Mouse (Mus musculus): ENCODE measurements around the gene Borcs6.

Borcs6 gene

GRCm38 (mm10) chr11:69048151-69048550, 11.4 kb upstream of the Borcs6 start:
- DNase-seq (ENCODE audit: low spot score in 2 of 2), result no peak

- DNase-seq (ENCODE audit: low spot score in 2 of 2), result no peak
These were observed 8.8 kb upstream of the Borcs6 start for GRCm38 (mm10) chr11:69050748-69051147.

GRCm38 (mm10) chr11:69051771-69052170, 7.7 kb upstream of the Borcs6 start:
- no peak for DNase-seq (ENCODE audit: low spot score in 2 of 2)

GRCm38 (mm10) chr11:69052824-69053421, 6.6 kb upstream of the Borcs6 start:
- DNase-seq (ENCODE audit: low spot score in 2 of 2), result no peak

- no peak for DNase-seq (ENCODE audit: low spot score in 2 of 2)
These were observed 5.7 kb upstream of the Borcs6 start for GRCm38 (mm10) chr11:69053848-69054247.

GRCm38 (mm10) chr11:69058265-69058664, 1.3 kb upstream of the Borcs6 start:
- DNase-seq (ENCODE audit: low spot score in 2 of 2), result no peak

- no peak for DNase-seq (ENCODE audit: low spot score in 2 of 2)
These were observed 674 bp upstream of the Borcs6 start for GRCm38 (mm10) chr11:69058729-69059356.

GRCm38 (mm10) chr11:69059975-69060411, 476 bp downstream of the Borcs6 start:
- no peak for DNase-seq (ENCODE audit: low spot score in 2 of 2)

GRCm38 (mm10) chr11:69060448-69061254, 1.1 kb downstream of the Borcs6 start:
- peak in 1 of 2 experiments; percentile 29 for DNase-seq (ENCODE audit: low spot score in 2 of 2)

- DNase-seq (ENCODE audit: low spot score in 2 of 2), result no peak
These were observed 1.9 kb downstream of the Borcs6 start for GRCm38 (mm10) chr11:69061255-69061912.

GRCm38 (mm10) chr11:69062194-69062760, 2.8 kb downstream of the Borcs6 start:
- peak; percentile 84 to 85 for DNase-seq (ENCODE audit: low spot score in 2 of 2)

GRCm38 (mm10) chr11:69062761-69063224, 3.3 kb downstream of the Borcs6 start:
- DNase-seq (ENCODE audit: low spot score in 2 of 2), result peak; percentile 98 to 99

GRCm38 (mm10) chr11:69063413-69064201, 4.1 kb downstream of the Borcs6 start:
- peak; percentile 65 to 78 for DNase-seq (ENCODE audit: low spot score in 2 of 2)

GRCm38 (mm10) chr11:69064259-69065133, 5.0 kb downstream of the Borcs6 start:
- no peak for DNase-seq (ENCODE audit: low spot score in 2 of 2)

- DNase-seq (ENCODE audit: low spot score in 2 of 2), result no peak
These were observed 5.9 kb downstream of the Borcs6 start for GRCm38 (mm10) chr11:69065394-69065925.

GRCm38 (mm10) chr11:69066163-69066861, 6.8 kb downstream of the Borcs6 start:
- DNase-seq (ENCODE audit: low spot score in 2 of 2), result peak; percentile 52 to 59

- DNase-seq (ENCODE audit: low spot score in 2 of 2), result peak; percentile 86 to 92
These were observed 7.4 kb downstream of the Borcs6 start for GRCm38 (mm10) chr11:69066956-69067355.

- no peak for DNase-seq (ENCODE audit: low spot score in 2 of 2)
These were observed 8.1 kb downstream of the Borcs6 start for GRCm38 (mm10) chr11:69067601-69068000.

GRCm38 (mm10) chr11:69070093-69070492, 10.6 kb downstream of the Borcs6 start:
- DNase-seq (ENCODE audit: low spot score in 2 of 2), result no peak

All from frontal cortex, postnatal 36 days (tissue).